Mouse (Mus musculus) left cerebral cortex, adult 8-10 months (tissue): ENCODE measurements around the gene Gm10491. TPM values are rescaled to one million over a fixed set of nuclear protein-coding genes. Genes with fewer than 3 reads are reported as not detected.
A peak's percentile ranks its signal among the peaks of the same experiment; 100 is the strongest.
"Not testable (repeated sequence)": the region's sequence is repeated elsewhere in the genome, so short reads cannot be mapped to it uniquely, and the experiment has no call there.

Source experiments
- DNase-seq, 2 experiments: peaks; one replicate each; pipeline ENCODE4 v3.0.0; 2022; ENCODE audit warnings: low spot score in 2 of 2
- total RNA-seq, 4 experiments: library from RNA; stranded (reverse); gene quantifications; 2 replicates each; pipeline ENCODE4 v1.2.4; 2022

Gene Gm10491
- not detected for total RNA-seq

DNA sequence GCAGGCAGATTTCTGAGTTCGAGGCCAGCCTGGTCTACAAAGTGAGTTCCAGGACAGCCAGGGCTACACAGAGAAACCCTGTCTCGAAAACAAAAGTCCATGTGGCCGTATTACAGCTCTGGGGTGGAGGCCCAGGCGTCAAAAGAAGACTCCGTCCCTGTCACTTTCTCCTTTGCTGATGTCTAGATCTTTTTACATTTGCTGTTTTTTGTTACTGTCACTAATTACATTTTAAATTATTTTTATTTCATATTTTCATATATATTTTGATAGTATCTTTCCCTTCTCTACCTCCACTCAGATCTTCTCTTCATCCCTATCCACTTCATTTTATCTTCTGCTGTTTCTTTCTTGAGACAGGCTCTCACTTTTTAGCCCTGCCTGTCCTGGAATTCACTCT, at the start of gene Gm10491:
Gm10491 (minus strand) TSS at position 101 of the 400 bp plus-strand sequence.
- no peak for DNase-seq

DNA sequence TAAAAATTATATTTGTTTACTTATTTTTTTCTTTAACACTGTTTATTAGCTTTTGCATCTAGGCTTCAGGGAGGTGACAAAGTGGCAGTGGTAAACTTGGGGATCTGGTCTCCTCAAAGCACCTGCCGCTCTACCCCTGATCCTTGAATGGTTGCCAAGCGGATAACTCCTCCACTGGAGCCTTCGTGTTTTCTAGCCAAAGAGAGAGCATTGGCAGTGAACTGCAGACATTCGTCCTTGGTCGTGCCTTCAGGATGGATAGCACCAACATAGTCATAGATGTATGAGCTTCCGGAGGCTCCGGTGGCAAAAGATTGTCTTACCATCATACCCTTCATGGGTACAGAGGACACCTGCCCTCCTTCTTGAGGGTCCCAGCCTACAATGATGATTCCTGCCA, 42.5 kb upstream of the Gm10491 start:
- no peak for DNase-seq

DNA sequence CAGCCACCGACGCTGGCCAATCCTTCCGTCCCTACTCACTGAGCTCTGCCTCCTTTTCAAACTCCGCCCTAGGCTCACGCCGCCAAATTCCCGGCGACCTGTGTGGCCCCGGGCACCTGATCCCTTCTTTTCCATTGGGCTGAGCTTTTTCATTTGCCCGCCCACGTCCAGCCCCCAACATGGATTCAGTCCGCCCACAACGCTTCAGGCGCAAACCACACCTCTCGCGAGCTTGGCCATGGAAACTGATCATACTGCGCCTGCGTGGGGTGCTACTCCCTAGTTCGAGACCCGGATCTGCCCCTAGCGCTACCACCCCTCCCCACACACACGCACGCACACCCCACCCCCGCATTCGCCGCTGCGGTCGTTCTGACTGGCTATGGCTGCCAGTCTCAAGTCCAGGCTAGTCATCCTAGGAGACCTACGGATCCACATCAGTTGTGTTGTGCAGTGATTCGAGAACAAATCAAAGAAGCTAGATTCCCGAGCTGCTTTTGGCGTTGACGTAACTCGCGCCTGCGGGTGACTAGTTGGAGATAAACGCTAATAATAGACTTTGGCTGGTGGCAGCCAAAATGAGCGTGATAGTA, 40.4 kb upstream of the Gm10491 start:
- DNase-seq: peak; percentile 76 to 97

DNA sequence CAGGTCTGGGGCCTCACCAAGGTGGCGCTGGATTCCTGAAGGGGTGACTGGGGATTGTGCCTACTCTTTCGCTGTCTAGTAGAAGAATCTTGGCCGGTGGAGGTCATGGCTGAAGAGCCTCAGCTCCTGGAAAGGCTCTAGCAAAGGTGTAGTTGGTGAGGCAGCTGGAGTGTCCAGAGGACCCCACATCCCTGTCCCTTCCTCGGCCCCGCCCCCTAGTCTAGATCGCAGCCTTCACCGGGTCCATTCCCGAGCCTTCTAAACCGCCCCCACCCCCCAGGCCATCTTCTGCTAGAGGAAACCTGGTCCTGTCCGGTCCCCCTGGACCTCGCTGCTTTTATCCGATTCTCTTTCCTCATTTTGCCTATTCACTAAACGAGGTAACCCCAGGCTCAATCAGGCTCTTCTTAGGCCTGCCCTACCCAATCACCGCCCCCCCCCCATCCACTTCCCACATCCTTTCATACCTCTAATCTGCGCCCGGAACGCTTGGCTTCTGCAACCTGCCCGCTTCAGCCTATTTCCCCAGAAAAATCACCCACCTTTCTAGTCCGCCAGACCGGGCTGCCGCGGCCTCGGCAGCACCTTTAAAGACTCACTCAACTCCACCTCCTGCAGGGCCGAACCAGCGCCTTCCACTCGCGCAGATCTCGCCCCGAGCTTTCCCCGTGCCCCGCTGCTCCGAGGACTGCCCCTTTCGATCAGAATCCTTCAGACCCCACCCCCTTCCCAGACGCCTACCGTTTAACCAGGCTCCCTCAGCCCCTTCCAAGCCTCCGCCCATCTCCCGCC, 39.7 kb upstream of the Gm10491 start, which contains the start of gene Hdac6:
Hdac6 (minus strand) TSS at position 782 of the 792 bp plus-strand sequence.
- no peak for DNase-seq

DNA sequence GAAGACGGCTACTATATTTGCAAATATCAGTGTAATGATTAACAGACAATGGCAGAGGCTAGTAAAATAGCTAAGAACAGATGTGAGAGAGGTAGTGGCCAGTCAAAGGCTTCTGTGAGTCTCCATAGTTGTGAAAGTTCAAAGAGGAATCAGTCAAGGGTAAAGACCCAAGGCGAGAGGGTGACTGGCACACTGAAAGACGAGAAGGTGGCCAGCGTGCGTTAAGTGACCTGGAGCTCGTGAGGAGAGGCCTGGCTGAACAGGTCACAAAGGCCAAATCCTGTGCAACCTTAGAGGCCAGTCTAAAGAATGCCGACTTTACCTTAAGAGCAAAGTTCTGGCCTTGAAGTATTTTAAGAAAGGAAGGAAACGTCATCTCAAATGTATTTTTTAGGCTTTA, 38.0 kb upstream of the Gm10491 start:
- no peak for DNase-seq

DNA sequence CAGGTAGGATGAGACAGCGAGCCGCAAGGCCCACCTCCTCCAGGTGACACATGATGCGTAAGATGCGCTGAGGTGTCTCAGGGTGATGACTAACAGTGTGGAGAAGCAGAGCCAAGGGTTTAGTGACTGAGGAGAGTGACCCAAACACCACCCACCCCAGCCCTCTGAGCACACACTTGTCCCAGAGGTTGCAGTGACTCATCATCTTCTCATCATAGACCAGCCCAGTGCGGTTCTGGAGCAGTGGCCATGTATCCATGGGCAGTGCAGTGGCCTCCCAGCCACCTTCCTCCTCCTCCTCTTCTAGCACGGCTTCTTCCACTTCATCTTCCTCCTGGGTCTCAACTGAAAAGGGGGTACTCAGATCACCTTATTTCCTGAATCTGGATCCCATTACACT, 30.0 kb upstream of the Gm10491 start:
- no peak for DNase-seq

DNA sequence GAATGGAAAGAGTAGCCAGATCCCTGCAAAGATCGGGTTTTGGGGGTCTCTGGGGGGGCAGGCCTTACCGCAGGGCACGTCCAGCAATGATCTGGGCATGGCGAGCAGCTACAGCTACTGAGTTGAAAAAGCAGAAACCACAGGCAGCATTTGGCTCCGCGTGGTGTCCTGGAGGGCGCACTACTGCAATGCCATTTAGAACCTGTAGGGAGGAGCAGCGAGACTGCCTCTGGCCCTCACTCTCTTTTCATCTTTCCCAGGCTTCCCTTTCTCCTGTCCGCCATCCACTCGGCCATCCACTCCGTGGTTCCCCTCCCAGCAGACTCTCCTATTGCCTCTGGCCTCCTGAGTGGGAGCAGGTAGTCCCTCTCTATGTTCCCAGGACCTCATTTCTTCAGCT, 29.2 kb upstream of the Gm10491 start:
- DNase-seq: no peak

DNA sequence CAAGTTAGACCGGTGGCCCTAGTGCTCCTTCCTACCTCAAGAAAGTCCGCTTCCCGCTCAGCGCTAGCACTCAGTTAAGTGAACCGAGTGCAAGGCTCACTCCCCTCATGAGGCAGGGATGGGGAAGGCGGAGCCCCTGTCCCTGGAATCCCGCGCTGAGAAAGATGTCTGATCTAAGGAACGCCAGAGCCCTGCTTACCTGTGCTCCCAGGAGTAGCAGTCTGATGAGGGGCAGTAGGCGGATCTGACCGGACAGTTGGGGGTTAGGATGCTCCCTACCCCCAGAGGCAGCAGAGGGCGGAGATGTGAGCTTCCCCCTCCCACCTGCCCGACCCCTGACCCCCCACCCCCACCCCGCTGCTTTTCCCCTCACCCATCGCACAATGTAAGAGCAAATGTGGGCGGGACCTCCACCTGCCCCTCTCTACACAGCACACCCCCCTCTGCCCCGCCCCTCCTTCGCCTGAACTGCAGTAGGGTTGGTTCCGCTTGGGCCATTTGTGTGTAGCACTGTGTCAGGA, 20.7 kb upstream of the Gm10491 start, which contains the start of gene Eras:
Eras (minus strand) TSS at position 338 of the 521 bp plus-strand sequence.
- DNase-seq: no peak

DNA sequence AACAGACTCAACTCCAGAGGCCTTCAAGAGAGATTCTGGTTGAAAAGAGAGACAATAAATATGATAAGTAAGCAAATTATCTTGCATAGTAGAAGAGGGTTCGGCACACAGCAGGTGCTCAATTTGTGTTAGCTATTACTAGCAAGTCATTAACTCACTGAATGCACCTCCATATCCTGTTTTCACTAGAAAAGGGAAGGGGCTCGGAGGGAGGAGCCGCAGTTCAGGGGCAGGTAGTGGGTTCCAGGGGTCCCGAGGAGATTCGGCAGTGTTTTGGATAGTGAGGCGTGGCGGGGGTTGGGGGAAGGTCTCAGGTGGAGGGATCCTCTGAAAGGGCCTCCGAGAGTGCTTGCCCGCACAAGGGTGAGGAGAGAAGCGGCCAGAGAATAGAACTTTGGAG, 19.5 kb upstream of the Gm10491 start:
- DNase-seq: no peak

DNA sequence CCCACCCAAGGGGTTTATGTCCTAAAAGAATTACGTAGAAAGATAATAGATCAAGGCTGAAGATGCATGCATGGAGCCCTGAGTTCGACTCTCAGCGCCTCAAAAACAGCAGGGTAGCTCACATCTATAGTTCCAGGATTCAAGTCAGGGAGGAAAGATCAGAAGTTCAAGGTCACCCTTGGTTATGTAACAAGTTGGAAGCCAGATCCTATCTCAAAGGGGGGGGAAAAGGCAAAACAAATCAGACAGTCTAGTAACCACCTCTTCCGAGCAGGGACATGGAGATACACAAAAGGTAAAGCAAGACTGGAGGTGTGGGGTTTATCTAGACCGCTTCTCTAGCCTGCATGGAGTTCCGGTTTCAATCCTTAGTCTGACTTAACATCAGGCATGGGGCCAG, 18.6 kb upstream of the Gm10491 start:
- DNase-seq: no peak

DNA sequence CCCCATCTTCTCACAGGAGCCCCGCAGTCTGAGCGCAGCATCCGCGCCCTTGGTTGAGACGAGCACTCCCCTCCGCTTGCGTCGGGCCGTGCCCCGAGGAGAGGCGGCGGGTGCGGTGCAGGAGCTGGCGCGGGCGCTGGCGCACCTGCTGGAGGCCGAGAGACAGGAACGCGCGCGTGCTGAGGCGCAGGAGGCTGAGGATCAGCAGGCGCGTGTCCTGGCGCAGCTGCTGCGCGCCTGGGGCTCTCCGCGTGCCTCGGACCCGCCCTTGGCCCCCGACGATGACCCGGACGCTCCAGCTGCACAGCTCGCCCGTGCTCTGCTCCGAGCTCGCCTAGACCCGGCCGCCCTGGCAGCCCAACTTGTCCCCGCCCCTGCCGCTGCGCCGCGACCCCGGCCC, 14.4 kb upstream of the Gm10491 start:
- no peak for DNase-seq

DNA sequence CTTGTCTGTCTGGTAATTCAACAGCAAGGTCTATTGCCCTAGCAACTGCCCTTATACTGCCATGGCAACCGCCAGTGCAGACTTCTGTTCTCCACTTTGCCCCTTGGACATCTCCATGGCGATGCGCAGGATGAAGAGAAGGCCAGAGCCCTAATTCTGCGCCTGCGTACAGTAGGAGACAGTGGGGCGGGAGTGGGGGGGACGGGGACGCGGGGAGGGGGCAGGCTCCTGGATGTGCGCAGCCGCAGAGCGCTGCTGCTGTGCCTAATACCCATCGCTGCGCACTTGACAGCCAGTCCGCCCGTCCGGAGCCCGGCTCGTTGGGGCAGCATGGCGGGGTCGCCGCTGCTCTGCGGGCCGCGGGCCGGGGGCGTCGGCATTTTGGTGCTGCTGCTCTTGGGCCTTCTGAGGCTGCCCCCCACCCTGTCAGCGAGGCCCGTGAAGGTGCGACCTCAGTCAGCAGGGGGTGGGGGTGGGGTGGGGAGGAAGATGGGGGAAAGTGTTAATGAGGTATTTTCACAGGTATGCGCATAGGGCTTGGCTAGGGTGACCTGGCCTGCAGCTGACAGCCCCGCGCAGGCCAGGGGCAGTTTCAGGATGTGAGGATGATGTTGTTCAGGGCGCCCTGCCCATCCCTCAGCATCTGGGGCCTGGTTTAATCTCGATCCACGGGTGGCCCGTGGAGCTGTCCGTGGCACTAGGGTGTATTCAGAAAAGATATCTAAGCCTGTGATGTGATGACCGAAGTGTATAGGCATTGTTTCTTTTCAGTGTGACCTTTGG, 12.2 kb upstream of the Gm10491 start, which contains the start of gene Pcsk1n:
Pcsk1n (plus strand) TSS at position 222 of the 783 bp plus-strand sequence.
- peak in 1 of 2 experiments; percentile 36 for DNase-seq

DNA sequence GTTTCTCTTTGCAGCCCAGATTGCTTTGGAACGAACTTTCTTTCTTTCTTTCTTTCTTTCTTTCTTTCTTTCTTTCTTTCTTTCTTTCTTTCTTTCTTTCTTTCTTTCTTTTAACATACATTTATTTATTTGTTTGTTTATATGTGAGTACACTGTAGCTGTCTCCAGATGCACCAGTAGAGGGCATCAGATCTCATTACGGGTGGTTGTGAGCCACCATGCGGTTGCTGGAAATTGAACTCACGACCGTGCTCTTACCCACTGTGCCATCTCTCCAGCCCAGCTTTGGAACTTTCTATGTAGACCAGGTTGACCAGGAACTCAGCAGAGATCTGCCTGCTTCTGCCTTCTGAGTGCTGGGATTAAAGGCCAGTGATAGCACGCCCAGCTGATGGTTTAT, 10.3 kb upstream of the Gm10491 start:
- not testable (repeated sequence) for DNase-seq

DNA sequence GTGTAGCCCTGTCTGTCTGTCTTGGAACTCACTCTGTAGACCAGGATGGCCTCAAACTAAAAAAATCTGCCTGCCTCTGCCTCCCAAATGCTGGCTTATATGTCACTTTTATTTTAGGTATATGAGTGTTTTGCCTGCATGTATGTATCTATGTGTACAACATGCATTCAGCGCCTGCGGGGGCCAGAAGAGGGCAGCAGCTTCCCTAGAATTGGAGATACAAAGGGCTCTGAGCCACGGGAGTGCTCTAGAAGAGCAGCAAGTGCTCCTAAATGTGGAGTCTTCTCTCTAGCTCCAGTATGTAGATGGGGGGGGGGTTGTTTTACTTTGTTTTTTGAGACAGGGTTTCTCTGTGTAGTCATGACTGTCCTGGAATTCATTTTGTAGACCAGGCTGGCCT, 8.0 kb upstream of the Gm10491 start:
- DNase-seq: not testable (repeated sequence)

DNA sequence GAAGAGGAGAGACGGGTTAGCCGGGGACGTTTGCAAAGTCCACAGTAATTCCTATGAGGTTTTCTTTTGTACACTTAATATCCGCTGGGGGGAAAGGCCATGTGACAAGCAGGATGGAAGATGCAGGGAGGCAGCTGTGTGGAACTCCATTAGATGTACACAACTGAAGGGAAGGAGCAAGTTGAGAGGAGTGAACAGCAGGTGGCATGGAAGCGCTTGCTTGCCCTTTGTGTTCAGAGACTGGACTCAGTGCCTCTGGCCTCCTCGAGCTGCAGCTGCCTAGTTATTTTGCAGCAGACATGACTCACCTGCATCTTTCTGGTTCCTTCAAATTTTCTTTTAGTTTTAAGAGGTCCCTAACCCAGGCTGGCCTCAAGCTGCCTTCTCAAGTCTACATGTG, 2.8 kb upstream of the Gm10491 start:
- no peak for DNase-seq

DNA sequence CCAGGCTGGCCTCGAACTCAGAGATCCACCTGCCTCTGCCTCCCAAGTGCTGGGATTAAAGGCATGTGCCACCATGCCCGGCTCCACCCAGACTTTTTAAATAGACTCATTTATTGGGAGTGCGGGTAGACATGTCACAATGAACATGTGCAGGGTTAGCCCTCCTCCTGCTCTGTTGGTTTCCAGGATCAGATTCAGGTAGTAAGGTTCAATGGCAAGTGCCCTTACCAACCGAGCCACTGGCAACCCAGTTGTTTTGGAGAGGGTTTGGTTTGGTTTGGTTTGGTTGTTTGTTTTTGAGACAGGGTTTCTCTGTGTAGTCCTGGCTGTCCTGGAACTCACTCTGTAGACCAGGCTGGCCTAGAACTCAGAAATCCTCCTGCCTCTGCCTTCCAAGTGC, 1.6 kb upstream of the Gm10491 start, which contains the start of gene Gm10490:
Gm10490 (plus strand) TSS at position 301 of the 400 bp plus-strand sequence.
- not testable (repeated sequence) for DNase-seq

DNA sequence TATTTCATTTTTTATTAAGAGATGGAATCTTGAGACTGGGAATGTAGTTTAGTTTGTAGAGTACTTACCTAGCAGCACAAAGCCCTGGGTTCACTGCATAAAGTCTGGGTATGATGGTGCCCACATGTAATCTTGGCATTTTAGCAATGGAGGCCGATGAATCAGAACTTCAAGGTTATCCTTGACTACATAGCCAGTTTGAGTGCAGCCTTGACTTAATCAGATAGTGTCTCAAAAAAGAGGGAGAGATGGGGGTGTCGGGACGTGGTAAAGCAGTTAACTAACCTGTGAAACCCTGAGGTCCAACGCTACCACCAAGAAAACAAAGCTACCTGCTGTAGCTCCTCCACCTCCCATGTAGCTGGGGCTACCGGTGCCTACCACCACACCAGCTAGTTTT, 3.2 kb downstream of the Gm10491 start:
- DNase-seq: no peak

DNA sequence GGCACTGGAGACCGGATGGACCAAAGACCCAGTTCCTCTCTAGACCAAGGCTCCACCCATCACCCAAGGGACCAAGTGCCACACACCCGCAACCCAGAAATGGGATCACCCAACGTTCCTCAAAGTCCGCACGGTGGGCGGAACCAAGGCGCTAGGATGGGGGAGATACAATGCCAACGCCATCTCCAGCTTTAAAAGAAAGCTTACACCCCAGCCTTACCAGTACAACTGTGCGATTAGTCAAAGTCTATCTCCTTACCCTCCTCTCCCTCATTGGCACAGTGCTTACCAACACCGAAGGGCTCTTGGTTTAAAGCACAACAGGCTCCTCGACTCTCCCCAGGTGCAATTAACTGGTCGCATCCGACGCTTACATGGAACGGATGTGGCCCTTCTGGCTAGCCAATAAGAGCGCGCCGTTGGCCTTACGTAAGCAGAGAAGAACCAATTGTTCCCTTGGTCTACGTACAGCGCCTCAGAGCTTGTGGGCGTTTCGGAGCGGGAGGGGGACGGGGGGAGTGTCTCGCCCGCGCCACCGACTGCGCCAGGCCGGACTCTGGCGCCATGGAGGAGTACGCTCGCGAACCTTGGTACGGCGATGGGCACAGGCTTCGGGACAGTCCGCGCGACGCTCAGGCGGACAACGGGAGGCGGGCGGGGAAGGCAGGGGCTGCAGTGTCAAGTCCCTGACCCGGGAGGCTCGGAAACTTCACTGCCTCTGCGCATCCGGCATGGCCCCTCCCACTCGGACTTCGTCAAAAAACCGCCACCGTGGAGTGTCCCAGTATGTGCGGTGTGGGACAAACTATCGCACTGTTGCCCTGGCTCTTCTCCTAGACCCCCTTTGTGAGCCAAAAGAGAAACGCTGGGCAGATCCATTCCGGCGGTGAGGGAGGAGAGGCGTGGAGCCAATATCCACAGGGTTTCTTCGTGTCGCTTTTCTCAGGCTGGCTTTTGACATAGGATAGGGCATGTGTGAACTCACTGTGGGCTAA, 8.5 kb downstream of the Gm10491 start, which contains the start of the genes Pqbp1 and Timm17b:
Pqbp1 (minus strand) TSS at position 390 of the 995 bp plus-strand sequence.
Timm17b (plus strand) TSS at position 478 of the 995 bp plus-strand sequence.
- peak; percentile 63 to 91 for DNase-seq

DNA sequence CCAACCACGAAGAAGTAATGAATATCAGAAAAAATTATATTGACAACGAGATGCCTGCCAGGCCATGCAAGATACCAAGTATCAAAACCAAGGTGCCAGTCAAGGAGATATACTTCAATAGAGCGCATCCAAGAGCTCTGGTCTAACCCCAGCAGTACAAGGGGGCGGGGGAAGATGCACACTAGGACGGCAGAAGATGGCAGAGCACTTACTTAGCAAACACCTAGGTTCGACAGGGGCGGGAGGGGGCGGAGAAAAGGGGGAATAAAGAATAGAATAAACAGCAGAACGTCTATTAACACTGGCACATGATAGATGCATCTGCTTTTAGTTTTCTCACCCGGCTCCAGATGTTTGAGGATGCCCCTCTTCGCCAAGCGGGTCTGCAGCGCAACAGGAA, 9.4 kb downstream of the Gm10491 start:
- no peak for DNase-seq
